Mouse (Mus musculus) heart, embryonic 10.5 days (tissue): Measurements from ENCODE around the gene Shld1. TPM values are rescaled to one million over a fixed set of nuclear protein-coding genes. Genes with fewer than 3 reads are reported as not detected.

Experiments used
- DNase-seq: peaks from one replicate; pipeline ENCODE4 v3.0.0-alpha.2; 2017; ENCODE audit warnings: low spot score
- H3K27ac ChIP-seq: fragments of 300-500 bp; sonication (generic); 2 replicates; pipeline ENCODE4 v1.5.1; 2016; ENCODE audit warnings: mild to moderate bottlenecking
- H3K27me3 ChIP-seq: fragments of 300-500 bp; sonication (generic); 2 replicates; pipeline ENCODE4 v1.6.1; 2016; ENCODE audit warnings: mild to moderate bottlenecking; ENCODE audit not compliant: poor library complexity, insufficient read depth, severe bottlenecking
- H3K36me3 ChIP-seq: fragments of 300-500 bp; sonication (generic); 2 replicates; pipeline ENCODE4 v1.6.1; 2016; ENCODE audit warnings: mild to moderate bottlenecking, moderate library complexity
- H3K4me1 ChIP-seq: fragments of 300-500 bp; sonication (generic); 2 replicates; pipeline ENCODE4 v1.6.1; 2016; ENCODE audit warnings: mild to moderate bottlenecking
- H3K4me3 ChIP-seq: fragments of 300-500 bp; sonication (generic); 2 replicates; pipeline ENCODE4 v1.5.1; 2016; ENCODE audit warnings: mild to moderate bottlenecking, moderate library complexity
- H3K9me3 ChIP-seq: fragments of 300-500 bp; sonication (generic); 2 replicates; pipeline ENCODE4 v1.6.1; 2016; ENCODE audit warnings: mild to moderate bottlenecking, moderate library complexity
- WGBS: fragments of 180-500 bp; shearing (Covaris S2); methylation state at CpG from one replicate; pipeline ENCODE4 v1.1.7; 2016; 5-methylcytosine and 5-hydroxymethylcytosine counted together
- polyA plus RNA-seq: library from polyadenylated mRNA; unstranded; fragments of >200 nt; fragmentation: Nextera tagmentation; extraction: Ambion mirVana; gene quantifications from 2 replicates; pipeline ENCODE4 v1.2.1, GENCODE M21; 2016

Gene Shld1
- polyA plus RNA-seq, 1 experiment from 2014 or later, result 14.2 TPM

- DNase-seq, result no peak
- 84% methylated on average over 7 of the region's 7 CpGs for WGBS
- H3K27me3 ChIP-seq, result no peaks in the 10 kb centered on the region
Observed at GRCm38 (mm10) chr2:132794204-132794586, 107.5 kb downstream of the Shld1 start.

More at GRCm38 (mm10) chr2:132794204-132794586, 107.5 kb downstream of the Shld1 start:
- Histone ChIP-seq H3K4me1 (no peaks in the 10 kb centered on the region), H3K4me3 (no peak overlapping the region), H3K36me3 (no peaks in the 10 kb centered on the region), H3K9me3 (no peaks in the 10 kb centered on the region), H3K27ac (no peak overlapping the region)

Other genes starting within 250 kb of the Shld1 start
- 28.0 and 32.6 TPM in 2 replicates for gene Gpcpd1, start 99.2 kb upstream of the Shld1 start, polyA plus RNA-seq
- 0.05 and 0.34 TPM in 2 replicates for gene Chgb, start 94.3 kb downstream of the Shld1 start, polyA plus RNA-seq
- 26.6 and 35.3 TPM in 2 replicates for gene Trmt6, start 129.1 kb downstream of the Shld1 start, polyA plus RNA-seq
- gene Mcm8, start 129.2 kb downstream of the Shld1 start, polyA plus RNA-seq, result 17.2 and 19.6 TPM in 2 replicates
- gene Crls1, start 159.7 kb downstream of the Shld1 start, polyA plus RNA-seq, result 9.5 and 16.3 TPM in 2 replicates
- 32.6 and 32.7 TPM in 2 replicates for gene Lrrn4, start 194.0 kb downstream of the Shld1 start, polyA plus RNA-seq